Mouse (Mus musculus): ENCODE measurements around the gene Gtf2b. TPM values are rescaled to one million over a fixed set of nuclear protein-coding genes. Genes with fewer than 3 reads are reported as not detected.

The Gtf2b gene
- polyA plus RNA-seq, 1 experiment from 2014 or later: 65.4 TPM

Other genes starting within 250 kb of the Gtf2b start
- gene Gbp7, start 234.7 kb upstream of the Gtf2b start, polyA plus RNA-seq (2015; fragmentation: Nextera tagmentation; extraction: Ambion mirVana): 1.9 and 2.1 TPM in 2 replicates
- gene Gbp3, start 205.0 kb upstream of the Gtf2b start, polyA plus RNA-seq (2015; fragmentation: Nextera tagmentation; extraction: Ambion mirVana): 1.5 and 1.9 TPM in 2 replicates
- not detected in 2 replicates for gene Gbp2b, start 170.2 kb upstream of the Gtf2b start, polyA plus RNA-seq (2015; fragmentation: Nextera tagmentation; extraction: Ambion mirVana)
- 0.53 and 0.60 TPM in 2 replicates for gene Gbp2, start 144.4 kb upstream of the Gtf2b start, polyA plus RNA-seq (2015; fragmentation: Nextera tagmentation; extraction: Ambion mirVana)
- 3.6 and 4.9 TPM in 2 replicates for gene Kyat3, start 64.0 kb upstream of the Gtf2b start, polyA plus RNA-seq (2015; fragmentation: Nextera tagmentation; extraction: Ambion mirVana)
- 18.6 and 22.8 TPM in 2 replicates for gene Pkn2, start 117.0 kb downstream of the Gtf2b start, polyA plus RNA-seq (2015; fragmentation: Nextera tagmentation; extraction: Ambion mirVana)

Data from midbrain, embryonic 16.5 days (tissue).